Mouse (Mus musculus): ENCODE data around the gene Bdkrb2.

- TF ChIP-seq EP300 (IDR thresholded peaks at IDR 0.05; ENCODE audit: low read depth), result no peak
- TF ChIP-seq CTCF (IDR thresholded peaks at IDR 0.05; ENCODE audit: low read depth), result no peak
These were observed 27.8 kb downstream of the Bdkrb2 start for GRCm38 (mm10) chr12:105590786-105591185.

Data from heart, postnatal 0 days (tissue).